Mouse (Mus musculus): ENCODE measurements at regions not wholly inside any gene's neighbourhood (a gene's known extent, or its start where the extent isn't known, plus 50 kb on each side); places are given as distances from the start of the nearest gene placed in this dataset.

DNA sequence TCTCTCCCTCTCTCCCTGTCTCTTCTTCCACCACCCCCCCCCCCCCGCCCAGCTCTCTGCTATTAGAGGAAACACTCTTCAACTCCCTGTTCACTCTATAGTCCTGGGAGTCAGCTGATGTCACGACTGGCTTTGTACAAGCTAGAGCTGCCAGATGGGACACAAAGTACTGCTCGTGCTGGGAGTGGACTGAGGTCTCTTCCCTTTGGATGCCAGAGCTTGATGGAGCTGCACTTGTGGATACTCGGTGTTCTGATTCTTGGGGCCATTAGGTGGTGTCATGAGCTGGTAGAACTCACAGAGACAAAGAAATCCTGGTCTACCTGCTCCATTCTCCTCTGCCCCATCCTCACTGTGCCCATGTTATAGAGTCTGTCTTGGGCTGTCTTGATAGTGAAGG is 415.9 kb downstream of the Rps24 start:
- H3K27ac ChIP-seq (ENCODE audit: low read depth, low read length): no peak overlapping the region
- WGBS: 14% methylated on average over 3 of the region's 4 CpGs
- no peaks in the 10 kb centered on the region for H3K36me3 ChIP-seq (ENCODE audit: insufficient read depth, low read length)
- ATAC-seq (ENCODE audit: low FRiP score) (0 out of 2 replicates have a peak, but pooled peaks have one; percentile 49), DNase-seq (ENCODE audit: low spot score) (peak; percentile 71)
- no peak overlapping the region for H3K9ac ChIP-seq (replicated peaks; ENCODE audit: low read length, poor library complexity, severe bottlenecking)
- no peaks in the 10 kb centered on the region for H3K4me1 ChIP-seq (ENCODE audit: insufficient read depth, low read length)
- no peak overlapping the region for H3K4me3 ChIP-seq (ENCODE audit: low read depth, low read length)
- no peak overlapping the region for H3K4me2 ChIP-seq (ENCODE audit: low read depth, low read length, poor library complexity, severe bottlenecking)
- H3K9me3 ChIP-seq (ENCODE audit: low read length): no peaks in the 10 kb centered on the region
- H3K27me3 ChIP-seq (ENCODE audit: insufficient read depth, low read length): no peaks in the 10 kb centered on the region
- peak; percentile 50 for TF ChIP-seq CTCF (IDR thresholded peaks at IDR 0.05)

DNA sequence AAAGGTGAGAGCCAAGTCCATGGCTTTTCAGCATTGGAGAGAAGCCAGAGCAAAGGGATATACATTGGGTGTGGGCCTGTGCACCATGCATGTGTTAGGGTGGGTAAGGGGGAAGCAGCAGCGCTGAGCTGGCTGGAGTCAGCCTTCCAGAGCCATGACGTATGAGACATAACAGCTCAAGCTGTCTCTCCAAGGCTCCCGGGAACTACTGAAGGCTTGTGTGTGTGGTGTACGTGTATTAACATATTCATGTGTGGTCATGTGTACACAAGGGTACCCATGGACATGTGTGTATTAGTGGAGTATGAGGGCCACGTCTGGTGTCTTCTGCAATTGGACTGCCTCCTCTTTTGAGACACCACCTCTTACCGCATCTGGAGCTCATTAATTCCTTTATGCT is 417.8 kb downstream of the Rps24 start:
- Histone ChIP-seq H3K27ac (ENCODE audit: low read depth, low read length) (no peak overlapping the region), H3K4me3 (ENCODE audit: low read depth, low read length) (no peak overlapping the region), H3K9ac (replicated peaks; ENCODE audit: low read length, poor library complexity, severe bottlenecking) (no peak overlapping the region), H3K36me3 (ENCODE audit: insufficient read depth, low read length) (no peaks in the 10 kb centered on the region), H3K9me3 (ENCODE audit: low read length) (no peaks in the 10 kb centered on the region), H3K4me1 (ENCODE audit: insufficient read depth, low read length) (no peaks in the 10 kb centered on the region), H3K27me3 (ENCODE audit: insufficient read depth, low read length) (no peaks in the 10 kb centered on the region), H3K4me2 (ENCODE audit: low read depth, low read length, poor library complexity, severe bottlenecking) (no peak overlapping the region)
- TF ChIP-seq CTCF (IDR thresholded peaks at IDR 0.05): no peak
- WGBS: 84% methylated on average over 6 of the region's 6 CpGs
- no peak for DNase-seq (ENCODE audit: low spot score)
- no peak for ATAC-seq (ENCODE audit: low FRiP score)

DNA sequence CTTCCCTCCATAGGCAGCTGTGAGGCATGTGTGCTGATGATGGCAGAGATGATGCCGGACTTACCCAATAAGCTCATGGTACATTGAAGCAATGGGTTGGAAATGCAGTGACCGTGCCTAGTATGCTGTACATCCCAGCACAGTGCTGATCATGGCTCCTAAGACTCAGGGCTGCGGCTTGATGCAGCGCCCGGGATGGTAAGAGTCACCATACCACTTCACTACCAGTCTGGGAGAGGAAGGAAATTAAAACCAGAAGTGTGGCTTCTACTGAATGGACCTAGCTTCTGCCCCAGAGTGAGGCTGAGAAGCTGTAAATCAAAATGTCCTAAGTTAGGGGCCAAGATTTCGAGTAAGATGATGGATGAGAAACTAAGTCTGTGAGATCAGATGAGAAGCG is 420.0 kb downstream of the Rps24 start:
- WGBS: 94% methylated on average over 7 of the region's 7 CpGs
- H3K4me3 ChIP-seq (ENCODE audit: low read depth, low read length): no peak overlapping the region

DNA sequence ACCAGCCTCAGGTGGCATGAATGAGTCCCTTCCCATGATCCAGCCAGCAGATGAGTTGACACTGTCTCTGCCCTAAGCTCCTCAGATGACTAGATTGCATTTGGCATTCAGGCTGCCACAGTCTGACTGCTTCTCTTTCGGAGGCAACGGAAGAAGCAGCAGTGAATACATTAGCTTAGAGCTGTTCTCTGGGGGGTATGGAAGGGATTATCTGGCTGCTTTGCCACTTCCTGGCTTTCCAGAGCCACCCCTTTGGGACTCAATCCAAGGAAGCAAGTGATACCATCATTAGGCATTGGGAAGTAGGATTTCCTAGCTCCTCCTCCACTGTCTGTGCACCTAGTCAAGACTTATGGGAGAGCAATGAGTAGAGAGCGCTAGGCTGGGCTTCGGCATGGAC is 421.5 kb downstream of the Rps24 start:
- H3K9me3 ChIP-seq (ENCODE audit: low read length): no peaks in the 10 kb centered on the region
- TF ChIP-seq CTCF (IDR thresholded peaks at IDR 0.05): no peak
- H3K27me3 ChIP-seq (ENCODE audit: insufficient read depth, low read length): no peaks in the 10 kb centered on the region
- no peak overlapping the region for H3K27ac ChIP-seq (ENCODE audit: low read depth, low read length)
- DNase-seq (ENCODE audit: low spot score) (peak; percentile 62), ATAC-seq (ENCODE audit: low FRiP score) (no peak)
- no peaks in the 10 kb centered on the region for H3K4me1 ChIP-seq (ENCODE audit: insufficient read depth, low read length)
- no peak overlapping the region for H3K9ac ChIP-seq (replicated peaks; ENCODE audit: low read length, poor library complexity, severe bottlenecking)
- no peak overlapping the region for H3K4me3 ChIP-seq (ENCODE audit: low read depth, low read length)
- H3K4me2 ChIP-seq (ENCODE audit: low read depth, low read length, poor library complexity, severe bottlenecking): no peak overlapping the region
- 64% methylated on average over 4 of the region's 4 CpGs for WGBS
- H3K36me3 ChIP-seq (ENCODE audit: insufficient read depth, low read length): no peaks in the 10 kb centered on the region

More for the DNA sequence above, 420.0 kb downstream of the Rps24 start:
- no peaks in the 10 kb centered on the region for H3K4me1 ChIP-seq (ENCODE audit: insufficient read depth, low read length)
- no peak for TF ChIP-seq CTCF (IDR thresholded peaks at IDR 0.05)
- no peak overlapping the region for H3K4me2 ChIP-seq (ENCODE audit: low read depth, low read length, poor library complexity, severe bottlenecking)
- ATAC-seq (ENCODE audit: low FRiP score): no peak
- no peak overlapping the region for H3K9ac ChIP-seq (replicated peaks; ENCODE audit: low read length, poor library complexity, severe bottlenecking)
- no peak for DNase-seq (ENCODE audit: low spot score)
- H3K27me3 ChIP-seq (ENCODE audit: insufficient read depth, low read length): no peaks in the 10 kb centered on the region
- no peaks in the 10 kb centered on the region for H3K9me3 ChIP-seq (ENCODE audit: low read length)
- no peaks in the 10 kb centered on the region for H3K36me3 ChIP-seq (ENCODE audit: insufficient read depth, low read length)
- no peak overlapping the region for H3K27ac ChIP-seq (ENCODE audit: low read depth, low read length)

DNA sequence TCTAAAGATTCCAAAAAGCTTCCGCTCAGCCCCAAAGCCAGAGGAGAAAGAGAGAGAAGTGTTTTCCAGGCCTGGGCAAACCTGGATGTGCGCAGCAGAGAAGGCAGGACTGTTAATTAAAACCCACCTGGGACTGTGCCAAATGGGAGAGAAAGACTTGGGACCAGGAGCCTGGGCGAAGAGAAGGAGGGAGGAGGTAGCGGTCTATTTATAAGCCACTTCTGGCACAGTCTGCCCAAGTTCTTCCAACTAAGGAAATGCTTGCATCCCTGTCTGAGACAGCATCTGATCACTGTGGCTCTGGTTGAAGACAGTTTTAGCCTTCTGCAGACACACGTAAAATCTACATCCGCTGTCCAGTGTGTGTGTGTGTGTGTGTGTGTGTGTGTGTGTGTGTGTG is 424.7 kb downstream of the Rps24 start:
- no peaks in the 10 kb centered on the region for H3K9me3 ChIP-seq (ENCODE audit: low read length)
- no peak overlapping the region for H3K27ac ChIP-seq (ENCODE audit: low read depth, low read length)
- ATAC-seq (ENCODE audit: low FRiP score) (no peak), DNase-seq (ENCODE audit: low spot score) (peak; percentile 69)
- TF ChIP-seq CTCF (IDR thresholded peaks at IDR 0.05): no peak
- H3K4me1 ChIP-seq (ENCODE audit: insufficient read depth, low read length): no peaks in the 10 kb centered on the region
- H3K9ac ChIP-seq (replicated peaks; ENCODE audit: low read length, poor library complexity, severe bottlenecking): no peak overlapping the region
- 67% methylated on average over 6 of the region's 6 CpGs for WGBS
- no peak overlapping the region for H3K4me2 ChIP-seq (ENCODE audit: low read depth, low read length, poor library complexity, severe bottlenecking)
- H3K4me3 ChIP-seq (ENCODE audit: low read depth, low read length): no peak overlapping the region
- H3K36me3 ChIP-seq (ENCODE audit: insufficient read depth, low read length): no peaks in the 10 kb centered on the region
- no peaks in the 10 kb centered on the region for H3K27me3 ChIP-seq (ENCODE audit: insufficient read depth, low read length)

DNA sequence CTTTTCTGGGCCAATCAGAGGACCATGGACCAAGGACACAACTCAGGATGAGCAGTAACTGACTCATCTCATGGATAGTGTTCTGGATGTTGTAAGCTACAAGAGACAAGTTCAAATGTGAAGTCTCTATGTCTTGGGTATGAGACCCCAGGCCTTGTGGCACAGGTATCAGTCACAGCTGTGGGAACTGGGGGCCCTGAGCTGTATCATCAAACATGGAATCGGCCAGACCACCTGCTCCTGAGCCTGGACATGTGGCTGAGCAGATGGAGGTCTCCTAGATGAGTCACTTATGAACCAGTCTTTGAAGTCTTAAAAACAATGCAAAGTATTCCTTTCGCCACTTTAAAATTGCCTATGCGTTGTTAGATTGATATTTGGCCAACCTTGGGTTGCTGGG is 432.1 kb downstream of the Rps24 start:
- no peak for TF ChIP-seq CTCF (IDR thresholded peaks at IDR 0.05)
- Histone ChIP-seq H3K4me2 (ENCODE audit: low read depth, low read length, poor library complexity, severe bottlenecking) (no peak overlapping the region), H3K4me3 (ENCODE audit: low read depth, low read length) (no peak overlapping the region), H3K9ac (replicated peaks; ENCODE audit: low read length, poor library complexity, severe bottlenecking) (no peak overlapping the region), H3K27ac (ENCODE audit: low read depth, low read length) (no peak overlapping the region), H3K36me3 (ENCODE audit: insufficient read depth, low read length) (no peaks in the 10 kb centered on the region), H3K9me3 (ENCODE audit: low read length) (no peaks in the 10 kb centered on the region), H3K4me1 (ENCODE audit: insufficient read depth, low read length) (no peaks in the 10 kb centered on the region), H3K27me3 (ENCODE audit: insufficient read depth, low read length) (no peaks in the 10 kb centered on the region)
- WGBS: 98% methylated on average over 3 of the region's 3 CpGs
- DNase-seq (ENCODE audit: low spot score) (no peak), ATAC-seq (ENCODE audit: low FRiP score) (no peak)

All from midbrain, postnatal 0 days (tissue).